ENCODE assay signal across 8 mouse cellular contexts in the genomic region with DNA sequence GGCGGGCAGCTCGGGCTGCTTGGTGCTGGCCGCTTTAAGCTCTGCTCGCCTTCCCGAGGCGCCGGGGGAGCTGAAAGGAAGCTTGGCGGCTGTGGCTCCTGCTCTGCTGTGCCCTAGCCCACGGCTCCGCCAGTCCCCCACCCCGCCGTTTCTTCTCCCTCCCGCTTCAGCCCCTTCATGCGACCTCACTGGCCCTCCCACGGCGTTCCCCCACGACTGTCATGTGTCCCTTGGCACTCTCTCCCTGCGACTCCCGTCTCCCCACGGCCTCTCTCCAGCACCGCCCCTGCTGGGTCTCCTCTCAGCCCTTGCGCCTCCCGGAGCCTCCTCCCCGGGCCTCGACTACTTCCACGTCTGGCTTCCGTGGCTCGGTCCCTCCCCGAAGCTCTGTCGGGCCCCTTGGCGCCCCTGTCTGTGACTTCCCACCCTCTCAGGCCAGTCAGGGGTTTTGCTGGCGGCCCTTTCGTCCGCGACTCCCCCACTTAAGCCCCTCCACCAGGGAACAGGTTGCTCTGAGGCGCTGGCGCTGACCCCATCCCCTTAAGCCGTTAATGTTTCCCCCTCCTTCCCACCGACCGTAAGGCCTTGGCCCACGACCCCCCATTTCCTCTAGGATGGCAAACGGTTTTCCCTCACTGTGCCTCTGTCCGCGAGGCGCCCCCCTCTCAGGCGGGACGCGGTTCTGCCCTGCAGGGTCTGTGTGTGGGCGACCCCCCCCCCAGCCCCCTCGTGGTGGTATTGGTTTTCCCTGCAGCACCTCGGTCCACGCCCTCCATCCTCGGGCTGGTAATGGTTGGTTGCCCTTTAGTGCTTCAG. TPM values are rescaled to one million over a fixed set of nuclear protein-coding genes. Genes with fewer than 3 reads are reported as not detected.
A peak's percentile ranks its signal among the peaks of the same experiment; 100 is the strongest.
DNase-seq lines count a peak whose midpoint lies in the region; ATAC-seq and TF ChIP-seq lines count a peak whose summit lies in the region.

No protein-coding gene starts in this region.

- 43% methylated on average over 36 of the region's 53 CpGs for WGBS in kidney, embryonic 14.5 days
- 17% methylated on average over 45 of the region's 53 CpGs for WGBS in bone marrow, adult 2 months
- WGBS in forebrain, embryonic 11.5 days = 14% methylated on average over 41 of the region's 53 CpGs
- 21% methylated on average over 51 of the region's 53 CpGs for WGBS in hindbrain, embryonic 14.5 days
- WGBS in liver, embryonic 16.5 days (ENCODE audit: insufficient replicate concordance) = 19% methylated on average over 43 of the region's 53 CpGs
- WGBS in neural tube, embryonic 12.5 days = 24% methylated on average over 50 of the region's 53 CpGs
- under 1% methylated on average over 51 of the region's 53 CpGs for WGBS in thymus, adult 2 months

- H3K27me3 ChIP-seq in kidney, embryonic 14.5 days (ENCODE audit: control insufficient read depth, insufficient read depth, low read length) = no peaks in the 10 kb centered on the region
- no peaks in the 10 kb centered on the region for H3K27me3 ChIP-seq in forebrain, embryonic 11.5 days (ENCODE audit: control insufficient read depth, insufficient read depth, low read length)
- H3K27me3 ChIP-seq in hindbrain, embryonic 14.5 days (ENCODE audit: control insufficient read depth, insufficient read depth, low read length) = no peaks in the 10 kb centered on the region
- no peaks in the 10 kb centered on the region for H3K27me3 ChIP-seq in liver, embryonic 16.5 days (ENCODE audit: control insufficient read depth, insufficient read depth, low read depth, low read length)
- H3K27me3 ChIP-seq in neural tube, embryonic 12.5 days (replicated peaks) = no peaks in the 10 kb centered on the region
- H3K27me3 ChIP-seq in thymus, adult 2 months (ENCODE audit: control insufficient read depth, insufficient read depth, low read length) = no peaks in the 10 kb centered on the region

- TF ChIP-seq POLR2A in bone marrow, adult 2 months (IDR thresholded peaks at IDR 0.05; ENCODE audit: borderline replicate concordance, control insufficient read depth, low read depth, low read length) = no peak
- TF ChIP-seq POLR2A in thymus, adult 2 months (IDR thresholded peaks at IDR 0.05; ENCODE audit: control insufficient read depth, extremely low read depth, insufficient read depth, low read length, poor library complexity) = no peak

- H3K9ac ChIP-seq in kidney, embryonic 14.5 days (ENCODE audit: low read depth, low read length) = peak overlapping the region; percentile 67
- peak overlapping the region; percentile 56 for H3K9ac ChIP-seq in forebrain, embryonic 11.5 days (ENCODE audit: low read length)
- H3K9ac ChIP-seq in hindbrain, embryonic 14.5 days = peak overlapping the region; percentile 59
- peak overlapping the region; percentile 71 for H3K9ac ChIP-seq in liver, embryonic 16.5 days (ENCODE audit: low read depth, low read length)
- H3K9ac ChIP-seq in neural tube, embryonic 12.5 days = peak overlapping the region; percentile 56

- H3K36me3 ChIP-seq in kidney, embryonic 14.5 days (ENCODE audit: control insufficient read depth, insufficient read depth, low read length) = no peaks in the 10 kb centered on the region; the same call in 1 of the 2 replicates
- H3K36me3 ChIP-seq in forebrain, embryonic 11.5 days (ENCODE audit: control insufficient read depth, insufficient read depth, low read length) = no peaks in the 10 kb centered on the region
- H3K36me3 ChIP-seq in hindbrain, embryonic 14.5 days (replicated peaks; ENCODE audit: control insufficient read depth, insufficient read depth) = no peaks in the 10 kb centered on the region
- H3K36me3 ChIP-seq in liver, embryonic 16.5 days (ENCODE audit: control insufficient read depth, insufficient read depth) = no peaks in the 10 kb centered on the region
- no peaks in the 10 kb centered on the region for H3K36me3 ChIP-seq in neural tube, embryonic 12.5 days
- no peaks in the 10 kb centered on the region for H3K36me3 ChIP-seq in thymus, adult 2 months (ENCODE audit: control insufficient read depth, insufficient read depth, low read length)

- ATAC-seq in kidney, embryonic 14.5 days (ENCODE audit: low FRiP score, low TSS enrichment) = peak; percentile 56
- peak; percentile 81 for ATAC-seq in forebrain, embryonic 11.5 days (replicated peaks; ENCODE audit: low FRiP score)
- ATAC-seq in hindbrain, embryonic 14.5 days (ENCODE audit: low FRiP score) = peak; percentile 84
- peak; percentile 77 for ATAC-seq in liver, embryonic 16.5 days (ENCODE audit: low read depth)
- ATAC-seq in neural tube, embryonic 12.5 days (ENCODE audit: low FRiP score, low read depth) = peak; percentile 88

- peak overlapping the region; percentile 64 for H3K4me2 ChIP-seq in kidney, embryonic 14.5 days (replicated peaks; ENCODE audit: low read depth, low read length)
- peak overlapping the region; percentile 70 for H3K4me2 ChIP-seq in forebrain, embryonic 11.5 days (ENCODE audit: low read depth, low read length, severe bottlenecking)
- peak overlapping the region; percentile 80 for H3K4me2 ChIP-seq in hindbrain, embryonic 14.5 days (replicated peaks)
- peak overlapping the region; percentile 73 for H3K4me2 ChIP-seq in liver, embryonic 16.5 days (ENCODE audit: low read depth, low read length)
- H3K4me2 ChIP-seq in neural tube, embryonic 12.5 days (replicated peaks) = peak overlapping the region; percentile 82

- peak overlapping the region; percentile 69 for H3K27ac ChIP-seq in kidney, embryonic 14.5 days (ENCODE audit: low read depth, low read length)
- peak overlapping the region; percentile 51; the same call in 1 of the 2 replicates for H3K27ac ChIP-seq in bone marrow, adult 2 months (ENCODE audit: control insufficient read depth, insufficient read depth, low read depth, low read length, poor library complexity)
- no peak overlapping the region for H3K27ac ChIP-seq in forebrain, embryonic 11.5 days (ENCODE audit: low read depth, low read length)
- no peak overlapping the region for H3K27ac ChIP-seq in hindbrain, embryonic 14.5 days
- peak overlapping the region; percentile 61; the same call in 1 of the 2 replicates for H3K27ac ChIP-seq in liver, embryonic 16.5 days (ENCODE audit: low read length)
- no peak overlapping the region for H3K27ac ChIP-seq in neural tube, embryonic 12.5 days
- no peak overlapping the region for H3K27ac ChIP-seq in thymus, adult 2 months (ENCODE audit: control insufficient read depth, insufficient read depth, low read length)

- TF ChIP-seq CTCF in bone marrow, adult 2 months (IDR thresholded peaks at IDR 0.05; ENCODE audit: control insufficient read depth, insufficient read depth, low read length) = no peak
- no peak for TF ChIP-seq CTCF in thymus, adult 2 months (IDR thresholded peaks at IDR 0.05; ENCODE audit: borderline replicate concordance, control insufficient read depth, extremely low read depth, insufficient read depth, low read length, poor library complexity)

- no peaks in the 10 kb centered on the region for H3K9me3 ChIP-seq in kidney, embryonic 14.5 days (ENCODE audit: control insufficient read depth, low read length)
- H3K9me3 ChIP-seq in forebrain, embryonic 11.5 days (ENCODE audit: control insufficient read depth, low read length) = no peaks in the 10 kb centered on the region
- H3K9me3 ChIP-seq in hindbrain, embryonic 14.5 days (ENCODE audit: control insufficient read depth, low read length) = no peaks in the 10 kb centered on the region
- no peaks in the 10 kb centered on the region for H3K9me3 ChIP-seq in liver, embryonic 16.5 days (replicated peaks; ENCODE audit: control insufficient read depth, low read length)
- H3K9me3 ChIP-seq in neural tube, embryonic 12.5 days = no peaks in the 10 kb centered on the region

- H3K4me1 ChIP-seq in kidney, embryonic 14.5 days (ENCODE audit: control insufficient read depth, insufficient read depth, low read length) = no peaks in the 10 kb centered on the region
- H3K4me1 ChIP-seq in bone marrow, adult 2 months (ENCODE audit: control insufficient read depth, insufficient read depth, low read length) = no peaks in the 10 kb centered on the region
- H3K4me1 ChIP-seq in forebrain, embryonic 11.5 days (replicated peaks; ENCODE audit: control insufficient read depth, insufficient read depth, low read length) = no peaks in the 10 kb centered on the region
- H3K4me1 ChIP-seq in hindbrain, embryonic 14.5 days (replicated peaks; ENCODE audit: control insufficient read depth, insufficient read depth, low read length) = no peaks in the 10 kb centered on the region
- no peaks in the 10 kb centered on the region; the same call in 1 of the 2 replicates for H3K4me1 ChIP-seq in liver, embryonic 16.5 days (ENCODE audit: control insufficient read depth, low read depth, low read length)
- H3K4me1 ChIP-seq in neural tube, embryonic 12.5 days = no peaks in the 10 kb centered on the region
- H3K4me1 ChIP-seq in thymus, adult 2 months (replicated peaks; ENCODE audit: control insufficient read depth, insufficient read depth, low read length) = peaks cover 6% of the 10 kb centered on the region; the same call in 1 of the 2 replicates

- DNase-seq in kidney, postnatal 10 days = no peak
- peak; percentile 61 for DNase-seq in forebrain, embryonic 11.5 days (ENCODE audit: low spot score)
- DNase-seq in hindbrain, embryonic 14.5 days (ENCODE audit: low spot score) = no peak
- peak; percentile 23 for DNase-seq in thymus, adult 2 months

- H3K4me3 ChIP-seq in kidney, embryonic 14.5 days (ENCODE audit: low read length) = peak overlapping the region; percentile 64
- peak overlapping the region; percentile 74 for H3K4me3 ChIP-seq in bone marrow, adult 2 months (replicated peaks; ENCODE audit: control insufficient read depth, low read depth, low read length)
- peak overlapping the region; percentile 57 for H3K4me3 ChIP-seq in forebrain, embryonic 11.5 days (ENCODE audit: low read depth, low read length)
- peak overlapping the region; percentile 62 for H3K4me3 ChIP-seq in hindbrain, embryonic 14.5 days (replicated peaks; ENCODE audit: low read length)
- peak overlapping the region; percentile 62 for H3K4me3 ChIP-seq in liver, embryonic 16.5 days (ENCODE audit: low read depth, low read length)
- H3K4me3 ChIP-seq in neural tube, embryonic 12.5 days = peak overlapping the region; percentile 58
- peak overlapping the region; percentile 98 for H3K4me3 ChIP-seq in thymus, adult 2 months (ENCODE audit: control insufficient read depth, insufficient read depth, low read length)

RNA-seq across cellular contexts. Expression of gene Alg13, which starts 0.8 kb away (rescaled TPM):
- polyA plus RNA-seq in kidney, embryonic 14.5 days (2014; fragmentation: Nextera tagmentation; extraction: Ambion mirVana) = 34.1 and 35.3 TPM in 2 replicates
- 5.5 and 21.9 TPM in 2 replicates for polyA plus RNA-seq in bone marrow, adult 2 months (2011; ENCODE audit: insufficient read depth, insufficient read length, low replicate concordance, missing spikeins)
- polyA plus RNA-seq in forebrain, embryonic 11.5 days (2014; fragmentation: Nextera tagmentation; extraction: Ambion mirVana) = 27.8 and 32.7 TPM in 2 replicates
- polyA plus RNA-seq in hindbrain, embryonic 14.5 days (2014; fragmentation: Nextera tagmentation; extraction: Ambion mirVana) = 12.9 and 13.1 TPM in 2 replicates
- polyA plus RNA-seq in liver, embryonic 16.5 days (2015; fragmentation: Nextera tagmentation; extraction: Ambion mirVana) = 6.6 and 7.2 TPM in 2 replicates
- 13.9 and 22.1 TPM in 2 replicates for polyA plus RNA-seq in neural tube, embryonic 12.5 days (2016; fragmentation: Nextera tagmentation; extraction: Ambion mirVana)
- 13.4 and 14.5 TPM in 2 replicates for polyA plus RNA-seq in thymus, adult 2 months (2012; rRNA removed)

Comparison
In these comparisons a context has a peak if more than half of its experiments do, and no peak if none do; other contexts are left out.
1. H3K27ac ChIP-seq: peak in kidney, embryonic 14.5 days (single experiment), bone marrow, adult 2 months (single experiment) and liver, embryonic 16.5 days (single experiment); none in forebrain, embryonic 11.5 days (single experiment), hindbrain, embryonic 14.5 days (single experiment), neural tube, embryonic 12.5 days (single experiment) and thymus, adult 2 months (single experiment).
2. DNase-seq: peak in forebrain, embryonic 11.5 days (single experiment) and thymus, adult 2 months (single experiment); none in kidney, postnatal 10 days (single experiment) and hindbrain, embryonic 14.5 days (single experiment).
3. Peak in every context shown above with its lines, with median percentiles within 50 percentile points of each other: ATAC-seq, H3K4me2 ChIP-seq, H3K4me3 ChIP-seq and H3K9ac ChIP-seq.